Mouse (Mus musculus) ES-Bruce4 (cell line): ENCODE measurements around the gene Chid1.

ENCODE experiments used
- CTCF ChIP-seq: IDR thresholded peaks from one replicate; pipeline ENCODE4 v1.8.1; 2011; ENCODE audit warnings: low read depth, low read length
- EP300 ChIP-seq: IDR thresholded peaks from 2 replicates; pipeline ENCODE4 v1.6.1; 2011; ENCODE audit warnings: low read depth, low read length; ENCODE audit not compliant: insufficient read depth

- 0 out of 2 replicates have a peak, but pooled peaks have one; percentile 12 for TF ChIP-seq EP300
- no peak for TF ChIP-seq CTCF
These were observed 64.4 kb downstream of the Chid1 start, which contains the start of the genes Polr2l and Tspan4 for GRCm38 (mm10) chr7:141475011-141475804.
